Mouse (Mus musculus) thymus, adult 18-20 months (tissue): ENCODE data around the gene Topors.
"Not testable (repeated sequence)": the region's sequence is repeated elsewhere in the genome, so short reads cannot be mapped to it uniquely, and the experiment has no call there.

ENCODE experiments used
- DNase-seq, 2 experiments: peaks; one replicate each; pipeline ENCODE4 v3.0.0; 2022; ENCODE audit warnings: mixed read lengths in 2 of 2

Gene Topors

DNA sequence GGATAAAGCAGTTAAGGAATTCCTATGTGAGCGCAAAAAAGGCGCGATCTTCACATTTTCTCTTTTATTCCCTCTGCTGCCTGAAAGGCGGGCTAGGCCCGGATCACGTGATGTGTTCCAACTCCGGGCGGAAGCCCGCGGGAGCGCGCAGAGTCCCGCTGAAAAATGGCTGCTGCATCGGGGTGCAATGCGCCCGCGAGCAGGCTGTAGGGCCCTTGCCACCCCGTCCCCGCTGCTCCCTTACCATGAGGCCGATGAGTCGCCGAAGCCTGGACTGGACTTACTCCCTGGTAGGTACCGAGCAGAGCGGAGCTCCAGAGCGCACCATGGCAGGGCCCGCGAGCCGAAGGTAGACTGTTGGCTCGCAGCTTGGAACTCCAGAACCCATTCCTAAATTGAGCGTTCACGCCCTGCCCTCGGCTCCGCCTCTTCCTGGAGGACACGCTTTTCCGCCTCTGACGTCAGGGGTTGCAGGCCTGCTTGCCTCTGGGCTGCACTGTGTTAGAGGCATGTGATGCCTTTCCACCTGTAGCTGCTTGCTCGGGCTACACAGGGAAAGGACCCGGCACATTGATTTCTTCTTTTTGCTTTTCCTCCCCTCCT is at the start of gene Topors, which contains the start of gene Smim27:
Topors (minus strand) TSS at position 421 of the 603 bp plus-strand sequence.
Smim27 (plus strand) TSS at position 150 of the 603 bp plus-strand sequence.
- peak; percentile 92 to 94 for DNase-seq

- DNase-seq, result no peak
These were observed 47.8 kb upstream of the Topors start for GRCm38 (mm10) chr4:40317404-40317803.

GRCm38 (mm10) chr4:40313026-40313425 is 43.4 kb upstream of the Topors start:
- DNase-seq, result no peak

- no peak for DNase-seq
These were observed 42.6 kb upstream of the Topors start for GRCm38 (mm10) chr4:40312213-40312612.

DNA sequence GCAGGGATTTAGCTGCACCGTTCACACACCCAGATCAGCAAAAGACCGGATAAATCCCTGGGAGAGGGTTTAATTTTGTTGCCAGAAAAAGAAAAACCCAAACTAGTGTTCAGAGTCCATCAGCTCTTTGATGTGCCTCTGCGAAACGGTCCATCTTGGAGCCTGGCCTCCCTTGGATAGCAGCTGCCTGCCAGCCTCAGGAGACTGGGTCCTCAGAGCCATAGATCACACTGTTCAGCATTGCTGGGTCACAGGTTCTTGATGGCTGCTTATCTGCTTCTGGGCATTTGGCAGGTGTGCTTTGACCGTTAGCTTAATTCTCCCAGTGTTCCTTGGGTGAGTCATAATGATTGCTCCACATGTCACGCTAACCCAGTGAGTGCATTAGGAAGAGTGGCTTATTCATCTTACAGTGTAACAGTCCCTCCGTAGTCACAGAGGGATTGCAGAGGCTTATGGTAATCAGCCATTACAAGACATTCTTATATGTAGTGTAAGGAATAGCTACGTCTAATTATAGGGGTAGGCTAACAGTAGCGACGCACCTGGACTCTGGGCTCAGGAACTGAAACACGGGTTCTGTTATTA is 41.2 kb upstream of the Topors start:
- no peak for DNase-seq

GRCm38 (mm10) chr4:40309682-40310081 is 40.0 kb upstream of the Topors start:
- DNase-seq, result no peak

DNA sequence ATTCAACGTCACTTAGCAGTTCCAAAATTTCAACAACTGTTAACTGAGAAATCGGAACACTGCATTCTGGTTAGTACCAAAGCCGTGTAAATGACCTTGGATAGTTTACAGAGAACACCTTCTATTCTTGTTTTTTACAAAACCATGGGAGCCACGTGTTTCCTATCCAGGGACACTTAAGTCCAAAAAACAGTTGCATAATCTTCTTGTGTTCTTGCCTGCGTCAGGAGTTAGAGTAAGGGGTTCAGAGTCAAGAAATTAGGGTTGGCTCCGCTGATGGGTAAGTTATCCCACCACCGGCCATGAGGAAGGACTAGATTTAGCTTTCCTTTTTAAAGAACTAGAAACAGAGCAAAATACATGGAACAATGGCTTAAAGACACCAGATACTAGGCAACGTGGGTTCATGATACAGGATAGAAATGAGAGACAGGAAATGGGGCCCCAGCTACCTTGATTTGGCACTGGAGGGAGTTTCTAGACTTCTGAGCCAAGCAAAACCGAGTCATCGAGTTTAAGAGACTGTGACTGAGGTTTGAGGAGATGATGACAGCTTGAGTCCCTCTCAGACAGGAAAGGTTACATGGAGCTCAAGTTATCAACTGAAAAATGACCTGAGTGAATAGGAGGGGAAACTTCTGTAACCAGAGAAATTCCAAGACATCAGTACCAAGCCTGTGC is 32.9 kb upstream of the Topors start:
- no peak for DNase-seq

- peak; percentile 26 to 44 for DNase-seq
These were observed 31.6 kb upstream of the Topors start for GRCm38 (mm10) chr4:40301076-40301789.

DNA sequence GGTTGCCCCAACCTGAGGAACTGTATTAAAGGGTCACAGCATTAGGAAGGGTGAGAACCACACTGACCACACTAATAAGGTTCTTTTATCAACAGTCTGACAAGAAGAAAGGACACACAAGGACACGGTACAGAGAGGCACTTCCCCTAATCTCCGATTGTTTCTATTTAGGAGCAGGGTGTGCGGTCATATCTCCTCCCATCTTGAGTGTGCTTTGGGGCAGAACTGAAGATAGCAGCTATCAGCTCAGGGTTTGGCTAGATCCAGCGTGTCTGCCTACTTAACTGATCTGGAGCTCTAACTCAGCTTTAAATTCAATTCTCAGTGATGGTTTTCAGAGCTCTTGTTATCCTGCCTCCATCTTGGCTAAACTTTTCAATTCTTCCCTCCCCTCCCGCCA is 29.5 kb upstream of the Topors start:
- DNase-seq, result no peak

GRCm38 (mm10) chr4:40291511-40291910 is 21.9 kb upstream of the Topors start:
- DNase-seq, result not testable (repeated sequence)

DNA sequence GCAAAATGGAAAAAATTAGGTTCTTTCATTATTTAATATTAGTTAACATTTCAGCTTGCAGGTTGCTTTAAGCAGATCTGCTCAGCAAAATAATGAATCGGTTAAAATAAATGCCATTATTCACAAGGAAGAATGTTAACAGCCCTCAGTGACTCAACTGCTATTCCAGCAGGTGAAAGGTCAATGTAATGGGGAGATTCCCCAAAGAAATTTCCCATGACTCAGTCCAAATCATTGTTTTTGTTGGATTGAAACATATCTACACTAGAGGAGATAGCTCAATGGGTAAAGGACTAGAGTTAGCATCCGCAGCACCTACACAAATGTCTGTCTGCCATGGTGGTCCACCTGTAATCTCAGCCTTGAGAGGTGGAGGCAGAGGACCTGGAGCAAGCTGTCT is 19.4 kb upstream of the Topors start:
- no peak for DNase-seq

DNA sequence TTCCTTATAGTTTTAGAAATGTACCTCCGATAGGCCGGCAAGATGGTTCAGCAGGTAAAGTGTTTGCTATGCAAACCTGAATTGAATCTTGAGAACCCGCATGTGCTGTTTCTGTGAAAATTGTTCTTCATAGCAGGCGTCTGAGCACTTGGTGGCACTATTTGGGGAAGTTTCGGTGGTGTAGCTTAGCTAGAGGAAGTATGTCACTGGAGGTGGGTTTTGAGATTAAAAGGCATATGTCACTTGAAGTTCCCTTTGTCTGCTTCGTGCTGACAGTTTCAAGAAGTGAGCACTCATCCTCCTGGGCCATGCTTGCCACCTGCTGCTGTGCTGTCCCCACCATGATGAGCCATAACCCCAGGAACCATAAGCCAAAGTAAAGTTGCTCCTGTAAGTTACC is 17.8 kb upstream of the Topors start:
- DNase-seq, result no peak

DNA sequence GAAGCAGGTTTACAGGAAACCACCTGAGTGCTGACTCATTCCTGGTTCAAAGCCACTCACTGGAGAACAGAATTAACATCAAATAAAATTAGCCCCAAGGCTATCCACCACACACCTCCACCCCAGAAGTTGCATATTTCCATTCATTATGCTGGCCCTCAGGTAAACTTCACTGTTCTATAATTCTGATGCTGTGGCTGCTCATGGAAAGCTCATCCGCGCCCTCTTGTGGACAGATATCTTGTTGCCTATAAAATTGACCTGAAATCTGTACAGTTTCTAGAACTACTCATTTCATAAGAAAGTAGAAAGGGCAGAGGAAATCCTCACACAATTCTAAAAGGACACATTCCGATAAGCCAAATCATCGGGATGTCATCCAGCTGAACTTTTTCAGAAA is 15.9 kb upstream of the Topors start:
- DNase-seq, result peak; percentile 13 to 37

DNA sequence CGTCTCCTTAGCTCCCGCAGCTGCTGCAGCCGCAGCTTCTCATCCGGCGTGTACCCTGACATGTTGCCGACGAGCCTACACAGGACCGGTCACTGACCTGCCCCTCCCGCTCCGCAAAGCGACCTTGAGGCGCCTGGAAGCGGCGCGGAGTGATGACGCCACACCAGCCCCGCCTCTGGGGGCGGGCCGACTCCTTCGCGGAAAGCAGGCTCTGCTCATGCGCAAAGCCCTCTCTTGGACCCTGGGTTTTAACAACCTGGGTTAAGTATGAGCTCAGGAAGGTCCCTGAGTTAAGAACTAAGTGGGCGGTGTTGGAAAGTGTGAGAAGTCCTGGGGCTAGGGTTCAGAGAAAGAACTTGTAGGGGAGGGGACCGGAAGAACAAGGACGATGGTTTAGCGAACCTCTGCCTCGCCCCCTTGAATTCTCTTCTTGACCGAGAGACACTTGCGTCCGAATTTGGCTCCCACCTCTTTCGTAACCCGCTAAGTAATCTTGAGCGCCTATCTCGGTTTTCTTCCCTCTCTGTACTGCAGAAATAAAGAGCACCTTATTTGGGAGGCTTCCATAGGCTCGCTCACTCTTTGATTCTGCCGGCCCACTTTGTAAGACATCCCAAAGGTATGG is 9.7 kb upstream of the Topors start, which contains the start of gene Ndufb6:
Ndufb6 (minus strand) TSS at position 146 of the 625 bp plus-strand sequence.
- peak; percentile 83 to 84 for DNase-seq

GRCm38 (mm10) chr4:40278880-40279275 is 9.2 kb upstream of the Topors start:
- DNase-seq, result no peak

GRCm38 (mm10) chr4:40268835-40269234 is 815 bp downstream of the Topors start:
- DNase-seq, result no peak

DNA sequence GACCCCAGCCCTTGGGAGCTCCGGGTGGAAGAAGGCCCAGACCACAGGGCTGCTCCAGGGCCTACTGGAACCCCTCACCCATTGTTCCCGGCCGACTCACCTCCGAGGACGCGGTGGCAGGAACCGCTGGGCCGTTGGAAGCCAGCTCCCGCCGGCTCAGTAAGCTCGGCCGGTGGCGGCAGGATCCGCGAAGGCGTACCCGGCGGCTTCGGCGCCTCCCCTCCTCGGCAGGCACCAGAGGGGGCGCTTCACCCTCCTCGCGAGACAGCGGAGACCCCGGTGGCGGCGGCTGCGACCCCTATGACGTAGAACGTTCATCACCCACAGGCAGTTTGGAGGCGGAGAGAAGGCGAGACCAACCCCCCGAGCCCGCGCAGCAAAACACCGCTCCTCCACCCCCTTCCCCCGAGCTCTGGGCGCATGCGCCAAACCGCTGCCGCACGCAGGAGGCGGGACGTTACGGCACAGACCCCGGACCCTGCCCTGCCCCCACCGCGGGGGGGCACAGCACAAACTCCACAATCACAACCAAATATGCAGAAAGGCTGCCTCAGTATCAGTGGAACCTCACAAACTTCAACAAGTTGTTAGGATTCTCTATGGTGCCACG is 1.3 kb downstream of the Topors start:
- peak; percentile 94 for DNase-seq

DNA sequence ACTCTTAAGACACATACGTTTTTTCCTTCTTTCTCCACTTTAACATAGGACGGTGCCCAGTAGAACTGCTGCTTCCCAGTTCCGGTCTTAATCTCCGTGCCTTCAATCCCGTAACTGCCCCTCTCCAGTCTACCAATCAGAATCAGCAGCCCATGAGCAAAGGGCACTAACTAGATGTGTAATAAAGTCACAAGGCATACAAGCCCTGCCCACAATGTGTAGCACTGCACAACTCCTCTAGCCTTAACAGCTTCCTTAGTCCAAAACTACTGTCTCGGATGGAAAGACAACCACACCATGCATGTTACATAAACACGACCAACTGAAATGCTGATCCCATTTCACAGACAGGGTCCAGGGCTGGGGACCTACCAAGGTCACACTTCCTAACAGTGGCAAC is 2.0 kb downstream of the Topors start:
- no peak for DNase-seq

GRCm38 (mm10) chr4:40264321-40264720 is 5.3 kb downstream of the Topors start:
- DNase-seq, result no peak

GRCm38 (mm10) chr4:40254385-40255103 is 15.1 kb downstream of the Topors start:
- no peak for DNase-seq

DNA sequence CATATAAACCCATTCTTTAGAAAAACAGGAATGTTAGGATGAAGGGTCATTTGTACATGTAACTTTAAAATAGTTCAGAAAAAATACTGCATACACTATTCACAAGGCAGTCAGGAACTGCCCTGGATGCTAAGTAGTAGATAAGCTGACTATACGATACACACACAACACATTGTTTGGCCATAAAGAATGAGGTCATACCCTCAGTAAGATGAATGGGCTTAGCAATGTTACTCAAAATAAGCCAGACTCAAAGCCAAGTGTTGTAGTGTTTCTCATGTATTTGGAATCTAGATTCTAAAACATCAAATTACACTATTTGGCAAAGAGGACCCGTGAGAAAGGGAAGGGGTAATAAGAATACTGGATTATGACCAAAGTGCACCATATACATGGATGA is 15.9 kb downstream of the Topors start:
- DNase-seq, result no peak

DNA sequence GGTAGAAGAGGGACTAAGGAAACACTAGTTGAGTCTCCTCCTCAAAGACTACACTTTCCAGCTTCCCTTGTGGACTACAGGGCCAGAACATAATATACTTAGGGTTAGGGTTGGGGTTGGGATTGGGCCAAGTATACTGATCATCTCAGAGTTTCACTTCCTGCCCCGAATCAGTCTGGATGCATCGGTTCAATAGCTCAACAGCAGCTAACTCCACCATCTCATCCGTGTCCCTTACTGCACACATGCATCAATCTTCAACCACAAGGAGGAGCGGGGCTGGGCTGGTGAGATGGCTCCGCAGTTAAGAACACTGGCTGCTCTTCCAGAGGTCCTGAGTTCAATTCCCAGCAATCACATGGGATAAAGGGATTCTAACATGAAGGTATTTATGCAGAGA is 18.7 kb downstream of the Topors start:
- no peak for DNase-seq
